Mouse (Mus musculus): ENCODE data around the gene AU018091. TPM values are rescaled to one million over a fixed set of nuclear protein-coding genes. Genes with fewer than 3 reads are reported as not detected.

AU018091 gene
- total RNA-seq, 1 experiment from 2014 or later = not detected

Other genes starting within 250 kb of the AU018091 start
- 0.10 and 1.2 TPM in 2 replicates for gene Nlrp12, start 80.5 kb upstream of the AU018091 start, total RNA-seq (2017)
- 9.2 and 12.4 TPM in 2 replicates for gene Myadm, start 119.9 kb upstream of the AU018091 start, total RNA-seq (2017)
- gene Prkcg, start 120.0 kb upstream of the AU018091 start, total RNA-seq (2017) = not detected in 2 replicates
- not detected in 2 replicates for gene Cacng7, start 163.8 kb upstream of the AU018091 start, total RNA-seq (2017)
- 3.9 TPM in 1 of 2 replicates, not detected in the other for gene Cacng8, start 221.5 kb upstream of the AU018091 start, total RNA-seq (2017)